Mouse (Mus musculus) CH12.LX (cell line): ENCODE results near the gene Dennd1a. TPM values are rescaled to one million over a fixed set of nuclear protein-coding genes. Genes with fewer than 3 reads are reported as not detected.

Experiments
- DNase-seq: peaks from one replicate; pipeline ENCODE4 v3.0.0-alpha.2; 2013; ENCODE audit errors: extremely low read depth
- H3K27ac ChIP-seq: 2 replicates; pipeline ENCODE4 v1.5.1; 2012; ENCODE audit warnings: low read depth, mild to moderate bottlenecking, control low read depth, moderate library complexity; ENCODE audit not compliant: insufficient read depth
- H3K27me3 ChIP-seq: replicated peaks from 2 replicates; pipeline ENCODE3; 2012; ENCODE audit warnings: inconsistent platforms
- H3K36me3 ChIP-seq, 2 experiments: replicated peaks in 1 of 2; 2 replicates each; pipeline versions ENCODE3 to v1.6.1; 2012; ENCODE audit warnings: inconsistent platforms in 1 of 2, low read length in 1 of 2, mild to moderate bottlenecking in 1 of 2, mixed read lengths in 1 of 2, moderate library complexity in 1 of 2; ENCODE audit not compliant: control insufficient read depth in 1 of 2, insufficient read depth in 1 of 2
- H3K4me1 ChIP-seq, 2 experiments: 2 replicates each; pipeline ENCODE4 v1.6.1; 2012; ENCODE audit warnings: inconsistent platforms in 1 of 2, moderate library complexity in 1 of 2; ENCODE audit not compliant: insufficient read depth in 2 of 2, control insufficient read depth in 1 of 2
- H3K4me2 ChIP-seq: 2 replicates; pipeline ENCODE4 v1.6.1; 2012; ENCODE audit warnings: low read depth, mild to moderate bottlenecking, control low read depth; ENCODE audit not compliant: poor library complexity, insufficient read depth, severe bottlenecking
- H3K4me3 ChIP-seq, 3 experiments: fragments of 150-350 bp in 1 of 3; sonication (generic) in 1 of 3; replicated peaks in 1 of 3; 2 replicates each; pipeline versions ENCODE3 to v1.5.1; 2011 to 2012; ENCODE audit warnings: low read depth in 2 of 3, low read length in 2 of 3, mild to moderate bottlenecking in 2 of 3, moderate library complexity in 2 of 3, control low read depth in 1 of 3, improper control_type of control experiment in 1 of 3, inconsistent platforms in 1 of 3, mixed read lengths in 1 of 3; ENCODE audit not compliant: poor library complexity in 1 of 3
- H3K79me2 ChIP-seq: replicated peaks from 2 replicates; pipeline ENCODE4 v1.6.1; 2012; ENCODE audit warnings: mild to moderate bottlenecking, moderate library complexity; ENCODE audit not compliant: control insufficient read depth, poor library complexity, insufficient read depth, severe bottlenecking; ENCODE audit errors: extremely low read depth
- H3K9ac ChIP-seq: 2 replicates; pipeline ENCODE4 v1.6.1; 2012; ENCODE audit warnings: low read depth, mild to moderate bottlenecking, control low read depth, moderate library complexity; ENCODE audit not compliant: insufficient read depth
- H3K9me3 ChIP-seq: replicated peaks from 2 replicates; pipeline ENCODE3; 2012; ENCODE audit warnings: low read length, inconsistent platforms, mixed read lengths
- BHLHE40 ChIP-seq: IDR thresholded peaks from 2 replicates; pipeline ENCODE4 v1.6.1; 2011; ENCODE audit warnings: mild to moderate bottlenecking, low read depth, low read length, improper control_type of control experiment
- CHD1 ChIP-seq: IDR thresholded peaks from 2 replicates; pipeline ENCODE4 v1.6.1; 2012; ENCODE audit warnings: low read depth, low read length, improper control_type of control experiment, inconsistent platforms
- CHD2 ChIP-seq: IDR thresholded peaks from 2 replicates; pipeline ENCODE4 v1.6.1; 2011; ENCODE audit warnings: low read length, improper control_type of control experiment
- E2F4 ChIP-seq: IDR thresholded peaks from 2 replicates; pipeline ENCODE4 v1.6.1; 2011; ENCODE audit warnings: low read depth, low read length, improper control_type of control experiment; ENCODE audit not compliant: insufficient replicate concordance
- EP300 ChIP-seq: IDR thresholded peaks from 2 replicates; pipeline ENCODE4 v1.6.1; 2011; ENCODE audit warnings: low read length, improper control_type of control experiment
- JUN ChIP-seq: IDR thresholded peaks from 2 replicates; pipeline ENCODE4 v1.6.1; 2011; ENCODE audit warnings: low read depth, mild to moderate bottlenecking, low read length, improper control_type of control experiment, moderate library complexity; ENCODE audit not compliant: insufficient read depth
- KAT2A ChIP-seq: IDR thresholded peaks from 2 replicates; pipeline ENCODE4 v1.6.1; 2012; ENCODE audit warnings: low read length, improper control_type of control experiment, inconsistent platforms; ENCODE audit not compliant: insufficient replicate concordance
- MAFK ChIP-seq: IDR thresholded peaks from 2 replicates; pipeline ENCODE4 v1.6.1; 2011; ENCODE audit warnings: low read length, improper control_type of control experiment; ENCODE audit not compliant: insufficient replicate concordance
- MAX ChIP-seq: IDR thresholded peaks from 2 replicates; pipeline ENCODE4 v1.6.1; 2011; ENCODE audit warnings: low read length, improper control_type of control experiment
- MAZ ChIP-seq: IDR thresholded peaks from 2 replicates; pipeline ENCODE4 v1.6.1; 2012; ENCODE audit warnings: low read depth, mild to moderate bottlenecking, inconsistent platforms, low read length, improper control_type of control experiment, moderate library complexity
- MXI1 ChIP-seq: IDR thresholded peaks from 2 replicates; pipeline ENCODE4 v1.6.1; 2011; ENCODE audit warnings: mild to moderate bottlenecking, low read depth, low read length, improper control_type of control experiment
- MYC ChIP-seq: IDR thresholded peaks from 2 replicates; pipeline ENCODE4 v1.6.1; 2011; ENCODE audit warnings: low read depth, mild to moderate bottlenecking, improper control_type of control experiment, low read length
- NELFE ChIP-seq: IDR thresholded peaks from 2 replicates; pipeline ENCODE4 v1.6.1; 2011; ENCODE audit warnings: low read depth, low read length, improper control_type of control experiment
- PAX5 ChIP-seq: IDR thresholded peaks from 2 replicates; pipeline ENCODE4 v1.6.1; 2012; ENCODE audit warnings: low read length, inconsistent platforms, mixed read lengths
- POLR2A ChIP-seq: IDR thresholded peaks from 2 replicates; pipeline ENCODE4 v1.6.1; 2011; ENCODE audit warnings: low read depth, mild to moderate bottlenecking, improper control_type of control experiment, low read length
- POLR2AphosphoS2 ChIP-seq: IDR thresholded peaks from 2 replicates; pipeline ENCODE4 v1.6.1; 2011; ENCODE audit warnings: low read depth, low read length, improper control_type of control experiment
- RAD21 ChIP-seq: IDR thresholded peaks from 2 replicates; pipeline ENCODE4 v1.6.1; 2011; ENCODE audit warnings: low read depth, mild to moderate bottlenecking, low read length, improper control_type of control experiment, moderate library complexity
- RCOR1 ChIP-seq: conservative IDR thresholded peaks from 2 replicates; pipeline ENCODE4 v1.6.1; 2012; ENCODE audit warnings: low read depth, mild to moderate bottlenecking, inconsistent platforms, low read length, improper control_type of control experiment
- TBP ChIP-seq: conservative IDR thresholded peaks from 2 replicates; pipeline ENCODE4 v1.6.1; 2011; ENCODE audit warnings: low read depth, low read length, improper control_type of control experiment
- UBTF ChIP-seq: IDR thresholded peaks from 2 replicates; pipeline ENCODE4 v1.6.1; 2012; ENCODE audit warnings: low read depth, mild to moderate bottlenecking, inconsistent platforms, low read length, improper control_type of control experiment, moderate library complexity
- USF2 ChIP-seq: conservative IDR thresholded peaks from 2 replicates; pipeline ENCODE4 v1.6.1; 2011; ENCODE audit warnings: low read depth, low read length, improper control_type of control experiment
- ZC3H11A ChIP-seq: IDR thresholded peaks from 2 replicates; pipeline ENCODE4 v1.6.1; 2012; ENCODE audit warnings: low read depth, mild to moderate bottlenecking, inconsistent platforms, low read length, improper control_type of control experiment
- ZKSCAN1 ChIP-seq: IDR thresholded peaks from 2 replicates; pipeline ENCODE4 v1.6.1; 2012; ENCODE audit warnings: low read depth, inconsistent platforms, low read length, improper control_type of control experiment, borderline replicate concordance
- ZNF384 ChIP-seq: IDR thresholded peaks from 2 replicates; pipeline ENCODE4 v1.6.1; 2012; ENCODE audit warnings: low read depth, low read length, improper control_type of control experiment, inconsistent platforms
- dilution Hi-C: fragments of 300-500 bp; cut with MboI; formaldehyde crosslinking; loops from 2 replicates; pipeline ENCODE4 v1.14.3; 2020; ENCODE audit warnings: low sequenced_read_pairs; ENCODE audit not compliant: extremely low pct_unique_long_range_greater_than_20kb, extremely low pct_ligation_motif_present
- in situ Hi-C: fragments of 300-500 bp; cut with MboI; formaldehyde crosslinking; loops from 3 replicates; pipeline ENCODE4 v1.14.3; 2019; ENCODE audit warnings: low sequenced_read_pairs, low pct_ligation_motif_present, low pct_unique_long_range_greater_than_20kb, mixed read lengths
- polyA plus RNA-seq: library from polyadenylated mRNA; unstranded; fragments of >175 nt; gene quantifications from 2 replicates; pipeline ENCODE4 v1.2.1, GENCODE M21; 2012; ENCODE audit warnings: low read depth; ENCODE audit not compliant: insufficient read length
- total RNA-seq, 2 experiments: library from RNA; depleted of rRNA; stranded (reverse); fragments of 300-350 nt in 1 of 2; fragments of >200 nt in 1 of 2; gene quantifications; 2 replicates each; pipeline ENCODE4 v1.2.3; 2012 to 2014

Gene Dennd1a
- total and polyA plus RNA-seq, 3 experiments, result 2.7 to 7.3 (median 4.3) TPM

DNA sequence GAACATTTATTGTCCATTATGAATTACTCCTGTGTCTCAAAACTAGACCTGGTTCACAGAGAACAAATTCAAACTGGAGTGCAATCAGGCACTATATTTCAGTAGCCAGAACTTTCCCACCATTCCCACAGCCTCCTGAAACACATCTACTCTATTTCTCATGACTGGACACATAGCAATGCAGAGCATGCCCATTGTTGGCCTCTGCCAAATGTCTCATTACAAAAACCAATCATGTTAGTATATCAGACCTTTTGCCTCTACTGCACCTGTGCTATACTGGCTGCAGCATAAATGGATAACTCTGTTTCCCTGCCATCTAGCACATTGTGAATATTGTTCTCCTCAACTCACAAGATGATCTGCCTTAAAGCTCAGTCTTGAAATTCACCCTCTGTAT lies 238.2 kb downstream of the Dennd1a start:
- no peak for DNase-seq
- Histone ChIP-seq H3K9me3 (no peaks in the 10 kb centered on the region), H3K79me2 (no peaks in the 10 kb centered on the region), H3K27me3 (no peaks in the 10 kb centered on the region), H3K4me2 (no peak overlapping the region), H3K36me3 (no peaks in the 10 kb centered on the region), H3K4me3 (no peak overlapping the region), H3K9ac (no peak overlapping the region), H3K27ac (no peak overlapping the region), H3K4me1 (peaks cover 0 to 17% of the 10 kb centered on the region in 2 experiments; a peak in 2 of 4 replicates)
- TF ChIP-seq EP300 (no peak), ZNF384 (no peak), MAX (no peak), BHLHE40 (no peak), USF2 (no peak), POLR2A (no peak), RAD21 (no peak)
- in situ Hi-C loops, result no loop called here
- dilution Hi-C loops, result no loop called here

DNA sequence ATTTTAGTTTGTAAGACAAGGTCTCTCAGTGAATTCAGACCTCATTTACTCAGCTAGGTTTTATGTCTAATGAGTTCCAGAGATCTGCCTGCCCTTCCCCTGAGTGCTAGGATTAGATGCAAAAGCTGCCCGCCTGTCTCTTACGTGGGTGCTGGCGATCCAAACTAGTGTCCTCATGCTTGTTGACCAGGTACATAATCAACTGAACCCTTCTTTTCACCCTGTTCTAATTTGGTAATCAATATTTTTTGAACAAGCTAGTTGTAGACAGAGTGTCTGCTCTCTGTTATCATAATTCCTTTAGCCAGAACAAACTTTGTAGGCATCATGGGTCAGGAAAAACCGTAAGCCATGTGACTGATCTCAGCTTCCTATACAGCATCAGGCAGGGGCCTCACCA lies 241.9 kb downstream of the Dennd1a start:
- dilution Hi-C loops (no loop called here), in situ Hi-C loops (no loop called here)
- Histone ChIP-seq H3K4me1 (peaks cover 0 to 18% of the 10 kb centered on the region in 2 experiments; a peak in 2 of 4 replicates), H3K27me3 (no peaks in the 10 kb centered on the region), H3K79me2 (no peaks in the 10 kb centered on the region), H3K9ac (no peak overlapping the region), H3K4me2 (no peak overlapping the region), H3K4me3 (no peak overlapping the region), H3K9me3 (no peaks in the 10 kb centered on the region), H3K36me3 (peaks cover 0 to 6% of the 10 kb centered on the region in 2 experiments), H3K27ac (no peak overlapping the region)
- no peak for DNase-seq
- TF ChIP-seq JUN, result no peak
- no peak for TF ChIP-seq TBP
- TF ChIP-seq PAX5, result no peak
- no peak for TF ChIP-seq MXI1
- TF ChIP-seq E2F4, result no peak
- TF ChIP-seq POLR2AphosphoS2, result no peak
- TF ChIP-seq UBTF, result no peak
- no peak for TF ChIP-seq MAZ
- TF ChIP-seq BHLHE40, result no peak
- no peak for TF ChIP-seq CHD2
- no peak for TF ChIP-seq CHD1
- TF ChIP-seq KAT2A, result no peak
- TF ChIP-seq RCOR1, result no peak
- TF ChIP-seq MAFK, result no peak
- no peak for TF ChIP-seq MYC
- TF ChIP-seq EP300, result no peak
- no peak for TF ChIP-seq NELFE
- no peak for TF ChIP-seq POLR2A
- TF ChIP-seq ZC3H11A, result no peak
- TF ChIP-seq ZKSCAN1, result no peak
